13 mouse cellular contexts compared by ENCODE assay signal in genomic region chr1:183248144-183248543, GRCm38 (mm10).
"Had no signal": no experiment of that assay in that cellular context is flagged by ENCODE, and none has a peak within 500 bp of the region (broad histone marks: within the 10 kb centered on the region; RNA-seq: fewer than 3 reads in every experiment).

No protein-coding gene starts in this region.

- H3K9me3 ChIP-seq: lung, embryonic 15.5 days; midbrain, embryonic 15.5 days had no signal

- H3K36me3 ChIP-seq: limb, embryonic 12.5 days; lung, embryonic 15.5 days; midbrain, embryonic 15.5 days had no signal

- DNase-seq: kidney, adult 11 months; kidney, adult 9 months; kidney, postnatal 36 days; layer of hippocampus, adult 9-11 months; layer of hippocampus, postnatal 36 days; lung, postnatal 14 days; right cerebral cortex, adult 18-20 months; thymus, adult 18-20 months had no signal

- H3K9ac ChIP-seq: limb, embryonic 12.5 days; lung, embryonic 15.5 days; midbrain, embryonic 15.5 days had no signal

- H3K27ac ChIP-seq: kidney, postnatal 0 days; limb, embryonic 12.5 days; lung, embryonic 15.5 days; macrophage; midbrain, embryonic 15.5 days had no signal

- H3K4me1 ChIP-seq: lung, embryonic 15.5 days had no signal

- H3K4me2 ChIP-seq: limb, embryonic 12.5 days; lung, embryonic 15.5 days; midbrain, embryonic 15.5 days had no signal

- H3K27me3 ChIP-seq: limb, embryonic 12.5 days; midbrain, embryonic 15.5 days had no signal

- ATAC-seq: midbrain, embryonic 15.5 days had no signal

- H3K4me3 ChIP-seq: limb, embryonic 12.5 days; lung, embryonic 15.5 days; midbrain, embryonic 15.5 days had no signal
